Mouse (Mus musculus) CH12.LX (cell line): ENCODE data around the gene Tnfrsf19. TPM values are rescaled to one million over a fixed set of nuclear protein-coding genes. Genes with fewer than 3 reads are reported as not detected.

Experiments used
- DNase-seq: peaks from one replicate; pipeline ENCODE4 v3.0.0-alpha.2; 2013; ENCODE audit errors: extremely low read depth
- H3K27ac ChIP-seq: 2 replicates; pipeline ENCODE4 v1.5.1; 2012; ENCODE audit warnings: low read depth, mild to moderate bottlenecking, control low read depth, moderate library complexity; ENCODE audit not compliant: insufficient read depth
- H3K27me3 ChIP-seq: replicated peaks from 2 replicates; pipeline ENCODE3; 2012; ENCODE audit warnings: inconsistent platforms
- H3K36me3 ChIP-seq, 2 experiments: replicated peaks in 1 of 2; 2 replicates each; pipeline versions ENCODE3 to v1.6.1; 2012; ENCODE audit warnings: inconsistent platforms in 1 of 2, low read length in 1 of 2, mild to moderate bottlenecking in 1 of 2, mixed read lengths in 1 of 2, moderate library complexity in 1 of 2; ENCODE audit not compliant: control insufficient read depth in 1 of 2, insufficient read depth in 1 of 2
- H3K4me1 ChIP-seq, 2 experiments: 2 replicates each; pipeline ENCODE4 v1.6.1; 2012; ENCODE audit warnings: inconsistent platforms in 1 of 2, moderate library complexity in 1 of 2; ENCODE audit not compliant: insufficient read depth in 2 of 2, control insufficient read depth in 1 of 2
- H3K4me2 ChIP-seq: 2 replicates; pipeline ENCODE4 v1.6.1; 2012; ENCODE audit warnings: low read depth, mild to moderate bottlenecking, control low read depth; ENCODE audit not compliant: poor library complexity, insufficient read depth, severe bottlenecking
- H3K4me3 ChIP-seq, 3 experiments: fragments of 150-350 bp in 1 of 3; sonication (generic) in 1 of 3; replicated peaks in 1 of 3; 2 replicates each; pipeline versions ENCODE3 to v1.5.1; 2011 to 2012; ENCODE audit warnings: low read depth in 2 of 3, low read length in 2 of 3, mild to moderate bottlenecking in 2 of 3, moderate library complexity in 2 of 3, control low read depth in 1 of 3, improper control_type of control experiment in 1 of 3, inconsistent platforms in 1 of 3, mixed read lengths in 1 of 3; ENCODE audit not compliant: poor library complexity in 1 of 3
- H3K79me2 ChIP-seq: replicated peaks from 2 replicates; pipeline ENCODE4 v1.6.1; 2012; ENCODE audit warnings: mild to moderate bottlenecking, moderate library complexity; ENCODE audit not compliant: control insufficient read depth, poor library complexity, insufficient read depth, severe bottlenecking; ENCODE audit errors: extremely low read depth
- H3K9ac ChIP-seq: 2 replicates; pipeline ENCODE4 v1.6.1; 2012; ENCODE audit warnings: low read depth, mild to moderate bottlenecking, control low read depth, moderate library complexity; ENCODE audit not compliant: insufficient read depth
- H3K9me3 ChIP-seq: replicated peaks from 2 replicates; pipeline ENCODE3; 2012; ENCODE audit warnings: low read length, inconsistent platforms, mixed read lengths
- BHLHE40 ChIP-seq: IDR thresholded peaks from 2 replicates; pipeline ENCODE4 v1.6.1; 2011; ENCODE audit warnings: mild to moderate bottlenecking, low read depth, low read length, improper control_type of control experiment
- CHD2 ChIP-seq: IDR thresholded peaks from 2 replicates; pipeline ENCODE4 v1.6.1; 2011; ENCODE audit warnings: low read length, improper control_type of control experiment
- CTCF ChIP-seq, 2 experiments: IDR thresholded peaks in 1 of 2; conservative IDR thresholded peaks in 1 of 2; 2 replicates each; pipeline ENCODE4 v1.5.1; 2011 to 2012; ENCODE audit warnings: low read depth in 2 of 2, low read length in 2 of 2, improper control_type of control experiment in 1 of 2, inconsistent platforms in 1 of 2, mild to moderate bottlenecking in 1 of 2, moderate library complexity in 1 of 2
- EP300 ChIP-seq: IDR thresholded peaks from 2 replicates; pipeline ENCODE4 v1.6.1; 2011; ENCODE audit warnings: low read length, improper control_type of control experiment
- GABPA ChIP-seq: IDR thresholded peaks from 2 replicates; pipeline ENCODE4 v1.6.1; 2012; ENCODE audit warnings: low read depth, low read length, improper control_type of control experiment, inconsistent platforms; ENCODE audit not compliant: insufficient replicate concordance
- HCFC1 ChIP-seq: IDR thresholded peaks from 2 replicates; pipeline ENCODE4 v1.6.1; 2012; ENCODE audit warnings: low read depth, mild to moderate bottlenecking, inconsistent platforms, low read length, improper control_type of control experiment
- IRF4 ChIP-seq: IDR thresholded peaks from 2 replicates; pipeline ENCODE4 v1.6.1; 2014; ENCODE audit warnings: low read depth, mild to moderate bottlenecking, inconsistent platforms, low read length, improper control_type of control experiment
- JUN ChIP-seq: IDR thresholded peaks from 2 replicates; pipeline ENCODE4 v1.6.1; 2011; ENCODE audit warnings: low read depth, mild to moderate bottlenecking, low read length, improper control_type of control experiment, moderate library complexity; ENCODE audit not compliant: insufficient read depth
- JUND ChIP-seq: conservative IDR thresholded peaks from 2 replicates; pipeline ENCODE4 v1.6.1; 2011; ENCODE audit warnings: low read depth, low read length, improper control_type of control experiment
- KAT2A ChIP-seq: IDR thresholded peaks from 2 replicates; pipeline ENCODE4 v1.6.1; 2012; ENCODE audit warnings: low read length, improper control_type of control experiment, inconsistent platforms; ENCODE audit not compliant: insufficient replicate concordance
- MAFK ChIP-seq: IDR thresholded peaks from 2 replicates; pipeline ENCODE4 v1.6.1; 2011; ENCODE audit warnings: low read length, improper control_type of control experiment; ENCODE audit not compliant: insufficient replicate concordance
- MAX ChIP-seq: IDR thresholded peaks from 2 replicates; pipeline ENCODE4 v1.6.1; 2011; ENCODE audit warnings: low read length, improper control_type of control experiment
- MEF2A ChIP-seq: IDR thresholded peaks from 2 replicates; pipeline ENCODE4 v1.6.1; 2014; ENCODE audit warnings: low read depth, mild to moderate bottlenecking, inconsistent platforms, low read length, improper control_type of control experiment, borderline replicate concordance
- MXI1 ChIP-seq: IDR thresholded peaks from 2 replicates; pipeline ENCODE4 v1.6.1; 2011; ENCODE audit warnings: mild to moderate bottlenecking, low read depth, low read length, improper control_type of control experiment
- MYC ChIP-seq: IDR thresholded peaks from 2 replicates; pipeline ENCODE4 v1.6.1; 2011; ENCODE audit warnings: low read depth, mild to moderate bottlenecking, improper control_type of control experiment, low read length
- NRF1 ChIP-seq: IDR thresholded peaks from 2 replicates; pipeline ENCODE4 v1.6.1; 2014; ENCODE audit warnings: low read depth, mild to moderate bottlenecking, inconsistent platforms, low read length, improper control_type of control experiment, moderate library complexity
- PAX5 ChIP-seq: IDR thresholded peaks from 2 replicates; pipeline ENCODE4 v1.6.1; 2012; ENCODE audit warnings: low read length, inconsistent platforms, mixed read lengths
- POLR2A ChIP-seq: IDR thresholded peaks from 2 replicates; pipeline ENCODE4 v1.6.1; 2011; ENCODE audit warnings: low read depth, mild to moderate bottlenecking, improper control_type of control experiment, low read length
- POLR2AphosphoS2 ChIP-seq: IDR thresholded peaks from 2 replicates; pipeline ENCODE4 v1.6.1; 2011; ENCODE audit warnings: low read depth, low read length, improper control_type of control experiment
- RAD21 ChIP-seq: IDR thresholded peaks from 2 replicates; pipeline ENCODE4 v1.6.1; 2011; ENCODE audit warnings: low read depth, mild to moderate bottlenecking, low read length, improper control_type of control experiment, moderate library complexity
- RCOR1 ChIP-seq: conservative IDR thresholded peaks from 2 replicates; pipeline ENCODE4 v1.6.1; 2012; ENCODE audit warnings: low read depth, mild to moderate bottlenecking, inconsistent platforms, low read length, improper control_type of control experiment
- SIN3A ChIP-seq: IDR thresholded peaks from 2 replicates; pipeline ENCODE4 v1.6.1; 2012; ENCODE audit warnings: low read length, improper control_type of control experiment, inconsistent platforms
- SMC3 ChIP-seq: IDR thresholded peaks from 2 replicates; pipeline ENCODE4 v1.6.1; 2011; ENCODE audit warnings: low read depth, low read length, improper control_type of control experiment
- TBP ChIP-seq: conservative IDR thresholded peaks from 2 replicates; pipeline ENCODE4 v1.6.1; 2011; ENCODE audit warnings: low read depth, low read length, improper control_type of control experiment
- TCF12 ChIP-seq: IDR thresholded peaks from 2 replicates; pipeline ENCODE4 v1.6.1; 2014; ENCODE audit warnings: low read depth, mild to moderate bottlenecking, inconsistent platforms, low read length, improper control_type of control experiment
- USF1 ChIP-seq: IDR thresholded peaks from 2 replicates; pipeline ENCODE4 v1.6.1; 2014; ENCODE audit warnings: low read depth, mild to moderate bottlenecking, inconsistent platforms, low read length, improper control_type of control experiment
- ZC3H11A ChIP-seq: IDR thresholded peaks from 2 replicates; pipeline ENCODE4 v1.6.1; 2012; ENCODE audit warnings: low read depth, mild to moderate bottlenecking, inconsistent platforms, low read length, improper control_type of control experiment
- ZNF384 ChIP-seq: IDR thresholded peaks from 2 replicates; pipeline ENCODE4 v1.6.1; 2012; ENCODE audit warnings: low read depth, low read length, improper control_type of control experiment, inconsistent platforms
- dilution Hi-C: fragments of 300-500 bp; cut with MboI; formaldehyde crosslinking; loops from 2 replicates; pipeline ENCODE4 v1.14.3; 2020; ENCODE audit warnings: low sequenced_read_pairs; ENCODE audit not compliant: extremely low pct_unique_long_range_greater_than_20kb, extremely low pct_ligation_motif_present
- in situ Hi-C: fragments of 300-500 bp; cut with MboI; formaldehyde crosslinking; loops from 3 replicates; pipeline ENCODE4 v1.14.3; 2019; ENCODE audit warnings: low sequenced_read_pairs, low pct_ligation_motif_present, low pct_unique_long_range_greater_than_20kb, mixed read lengths
- polyA plus RNA-seq: library from polyadenylated mRNA; unstranded; fragments of >175 nt; gene quantifications from 2 replicates; pipeline ENCODE4 v1.2.1, GENCODE M21; 2012; ENCODE audit warnings: low read depth; ENCODE audit not compliant: insufficient read length
- total RNA-seq, 2 experiments: library from RNA; depleted of rRNA; stranded (reverse); fragments of 300-350 nt in 1 of 2; fragments of >200 nt in 1 of 2; gene quantifications; 2 replicates each; pipeline ENCODE4 v1.2.3; 2012 to 2014

The Tnfrsf19 gene
- total and polyA plus RNA-seq, 3 experiments, result 4.4 to 6.5 (median 4.6) TPM

GRCm38 (mm10) chr14:61037321-61038081, 8.8 kb downstream of the Tnfrsf19 start:
- peak overlapping the region in 2 of 3 experiments; percentile 61 to 65 for H3K4me3 ChIP-seq
- peak; percentile 91 for TF ChIP-seq BHLHE40
- peak; percentile 23 for TF ChIP-seq RAD21
- TF ChIP-seq MYC, result 0 out of 2 replicates have a peak, but pooled peaks have one; percentile 30
- no peak for TF ChIP-seq HCFC1
- no peak for TF ChIP-seq MEF2A
- no peak for TF ChIP-seq ZC3H11A
- no peak for TF ChIP-seq POLR2A
- TF ChIP-seq IRF4, result no peak
- TF ChIP-seq CTCF (conservative IDR thresholded peaks at IDR 0.05 in 1 of 2, IDR thresholded peaks at IDR 0.05 in 1 of 2; ENCODE audit: low read depth in 2 of 2, low read length in 2 of 2), result peak in 1 of 2 experiments; percentile 34; a peak in 2 of 4 replicates
- TF ChIP-seq NRF1, result peak; percentile 47; the same call in 1 of the 2 replicates
- no peak for TF ChIP-seq PAX5
- TF ChIP-seq TBP, result no peak
- no peak for TF ChIP-seq TCF12
- TF ChIP-seq MXI1, result peak; percentile 87
- no peak for TF ChIP-seq SIN3A
- 0 out of 2 replicates have a peak, but pooled peaks have one; percentile 29 for TF ChIP-seq SMC3
- TF ChIP-seq MAX, result peak; percentile 64; the same call in 1 of the 2 replicates
- no peak overlapping the region for H3K27ac ChIP-seq
- no peaks in the 10 kb centered on the region for H3K27me3 ChIP-seq
- H3K4me2 ChIP-seq, result peak overlapping the region; percentile 65
- in situ Hi-C loops (no loop called here), dilution Hi-C loops (no loop called here)
- H3K79me2 ChIP-seq, result no peaks in the 10 kb centered on the region
- no peaks in the 10 kb centered on the region for H3K36me3 ChIP-seq
- no peaks in the 10 kb centered on the region for H3K9me3 ChIP-seq
- H3K4me1 ChIP-seq, result peaks cover 3 to 12% of the 10 kb centered on the region in 2 experiments; a peak in 3 of 4 replicates
- H3K9ac ChIP-seq, result no peak overlapping the region; the same call in 1 of the 2 replicates
- DNase-seq, result no peak

- no peak for DNase-seq
- H3K4me1 ChIP-seq, result no peaks in the 10 kb centered on the region
- H3K27me3 ChIP-seq, result no peaks in the 10 kb centered on the region
- H3K9ac ChIP-seq, result no peak overlapping the region
- no peak overlapping the region for H3K4me2 ChIP-seq
- H3K36me3 ChIP-seq, result no peaks in the 10 kb centered on the region
- no peak overlapping the region for H3K27ac ChIP-seq
- H3K9me3 ChIP-seq, result no peaks in the 10 kb centered on the region
- dilution Hi-C loops, result no loop called here
- TF ChIP-seq CHD2, result no peak
- TF ChIP-seq POLR2AphosphoS2, result no peak
- no peak for TF ChIP-seq PAX5
- TF ChIP-seq EP300, result no peak
- TF ChIP-seq TCF12, result no peak
- no peak for TF ChIP-seq JUN
- no peak for TF ChIP-seq HCFC1
- no peak for TF ChIP-seq MAFK
- no peak for TF ChIP-seq CTCF (conservative IDR thresholded peaks at IDR 0.05 in 1 of 2, IDR thresholded peaks at IDR 0.05 in 1 of 2; ENCODE audit: low read depth in 2 of 2, low read length in 2 of 2)
- no peak for TF ChIP-seq BHLHE40
- TF ChIP-seq JUND, result no peak
- no peak for TF ChIP-seq SIN3A
- TF ChIP-seq GABPA, result no peak
- no peak for TF ChIP-seq ZNF384
- no peak for TF ChIP-seq KAT2A
- TF ChIP-seq RCOR1, result no peak
- TF ChIP-seq USF1, result no peak
- no peak for TF ChIP-seq MAX
- H3K79me2 ChIP-seq, result no peaks in the 10 kb centered on the region
- no peak overlapping the region for H3K4me3 ChIP-seq
- in situ Hi-C loops, result no loop called here
Measured at GRCm38 (mm10) chr14:61030366-61030765, 15.9 kb downstream of the Tnfrsf19 start.
